Mouse (Mus musculus) stomach, postnatal 0 days (tissue): ENCODE data around the gene Eme2. TPM values are rescaled to one million over a fixed set of nuclear protein-coding genes. Genes with fewer than 3 reads are reported as not detected.

ENCODE experiments used
- ATAC-seq: fragments of 200-750 bp; cut with Nextera tagmentation; 2 replicates; pipeline ENCODE4 v1.8.0; 2017; ENCODE audit not compliant: low FRiP score, low TSS enrichment
- DNase-seq: peaks from one replicate; pipeline ENCODE4 v3.0.0-alpha.2; 2016; ENCODE audit warnings: low spot score
- H3K27ac ChIP-seq: fragments of 300-500 bp; sonication (generic); replicated peaks from 2 replicates; pipeline ENCODE4 v1.5.1; 2014; ENCODE audit warnings: mild to moderate bottlenecking, control low read depth
- H3K27me3 ChIP-seq: fragments of 300-500 bp; sonication (generic); 2 replicates; pipeline ENCODE4 v1.6.1; 2014; ENCODE audit warnings: low read length; ENCODE audit not compliant: control insufficient read depth, insufficient read depth
- H3K36me3 ChIP-seq: fragments of 300-500 bp; sonication (generic); 2 replicates; pipeline ENCODE4 v1.6.1; 2014; ENCODE audit warnings: low read length, mixed read lengths; ENCODE audit not compliant: control insufficient read depth, insufficient read depth
- H3K4me1 ChIP-seq: fragments of 300-500 bp; sonication (generic); replicated peaks from 2 replicates; pipeline ENCODE4 v1.6.1; 2014; ENCODE audit warnings: antibody characterized with exemption; ENCODE audit not compliant: control insufficient read depth, insufficient read depth
- H3K4me2 ChIP-seq: fragments of 300-500 bp; sonication (generic); replicated peaks from 2 replicates; pipeline ENCODE4 v1.6.1; 2014; ENCODE audit warnings: low read depth, mild to moderate bottlenecking, control low read depth, moderate library complexity
- H3K4me3 ChIP-seq: fragments of 300-500 bp; sonication (generic); 2 replicates; pipeline ENCODE4 v1.5.1; 2014; ENCODE audit warnings: low read depth, low read length, control low read depth
- H3K9ac ChIP-seq: fragments of 300-500 bp; sonication (generic); 2 replicates; pipeline ENCODE4 v1.6.1; 2014; ENCODE audit warnings: mild to moderate bottlenecking, low read length, control low read depth, mixed read lengths
- H3K9me3 ChIP-seq: fragments of 300-500 bp; sonication (generic); 2 replicates; pipeline ENCODE4 v1.6.1; 2016; ENCODE audit warnings: low read length; ENCODE audit not compliant: control insufficient read depth
- CTCF ChIP-seq: IDR thresholded peaks from 2 replicates; pipeline ENCODE4 v1.5.1; 2016; ENCODE audit warnings: antibody characterized with exemption, low read depth, mild to moderate bottlenecking, moderate library complexity
- EP300 ChIP-seq: optimal IDR thresholded peaks from 2 replicates; pipeline ENCODE3; 2016; ENCODE audit warnings: antibody characterized with exemption
- WGBS: fragments of 180-500 bp; shearing (Covaris S2); extraction: QIAGEN DNeasy Blood & Tissue Kit; methylation state at CpG from one replicate; pipeline ENCODE4 v1.1.7; 2014; 5-methylcytosine and 5-hydroxymethylcytosine counted together
- polyA plus RNA-seq: library from polyadenylated mRNA; unstranded; fragments of >200 nt; fragmentation: Nextera tagmentation; extraction: Ambion mirVana; gene quantifications from 2 replicates; pipeline ENCODE4 v1.2.1, GENCODE M21; 2015

The Eme2 gene
- polyA plus RNA-seq, 1 experiment from 2014 or later, result 15.6 TPM

GRCm38 (mm10) chr17:24899153-24899552, 4.3 kb upstream of the Eme2 start:
- TF ChIP-seq EP300 (no peak), CTCF (no peak)
- no peaks in the 10 kb centered on the region for H3K27me3 ChIP-seq
- WGBS, result 80% methylated on average over 5 of the region's 5 CpGs
- H3K27ac ChIP-seq, result no peak overlapping the region
- H3K9me3 ChIP-seq, result no peaks in the 10 kb centered on the region
- peaks cover 5% of the 10 kb centered on the region for H3K4me1 ChIP-seq
- H3K4me3 ChIP-seq, result no peak overlapping the region
- peaks cover 42% of the 10 kb centered on the region for H3K36me3 ChIP-seq
- no peak overlapping the region for H3K9ac ChIP-seq
- DNase-seq (no peak), ATAC-seq (no peak)
- no peak overlapping the region for H3K4me2 ChIP-seq

DNA sequence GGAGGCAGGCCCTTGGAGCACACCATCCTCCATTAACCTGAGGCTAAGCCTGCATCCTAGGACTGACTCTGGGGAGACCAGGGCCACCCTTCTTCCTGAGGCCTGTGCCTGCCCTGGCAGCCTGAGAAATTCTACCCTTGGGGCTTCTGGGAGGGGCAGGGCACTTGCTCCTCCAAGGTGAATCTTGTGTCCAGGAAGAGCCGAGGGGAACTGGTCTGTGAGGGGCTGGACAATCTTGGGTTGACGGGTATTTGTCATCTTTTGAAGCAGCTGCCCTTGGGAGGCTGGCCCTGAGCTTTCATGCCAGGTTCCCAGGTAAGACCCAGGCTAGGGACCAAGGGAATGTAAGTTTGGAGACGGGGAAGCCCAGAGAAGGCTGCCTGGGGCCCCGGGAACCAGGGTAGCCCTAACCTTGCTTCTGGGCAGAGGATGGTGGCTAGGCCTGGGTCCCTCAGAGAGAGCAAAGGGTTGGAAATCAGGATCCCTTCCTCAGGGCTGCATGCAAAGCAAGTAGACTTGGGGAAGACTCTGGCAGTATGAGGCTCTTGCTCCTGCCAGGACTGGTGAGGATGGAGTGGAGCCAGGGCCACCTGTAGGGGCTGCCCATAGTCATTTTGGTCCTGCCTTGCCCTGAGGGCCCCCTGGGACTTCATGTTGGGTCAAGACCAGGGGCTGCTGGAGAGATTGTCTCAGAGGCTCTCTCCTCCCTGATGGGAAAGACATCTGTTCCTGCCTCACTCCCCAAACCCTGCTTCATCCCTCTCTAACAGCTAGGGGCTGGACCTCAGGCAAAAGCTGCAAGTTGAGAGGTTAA, 3.4 kb upstream of the Eme2 start:
- peaks cover 5% of the 10 kb centered on the region for H3K4me1 ChIP-seq
- no peak for TF ChIP-seq CTCF
- no peak for TF ChIP-seq EP300
- H3K9me3 ChIP-seq, result no peaks in the 10 kb centered on the region
- H3K36me3 ChIP-seq, result peaks cover 40% of the 10 kb centered on the region
- no peak overlapping the region for H3K27ac ChIP-seq
- no peak overlapping the region for H3K4me2 ChIP-seq
- ATAC-seq (no peak), DNase-seq (no peak)
- H3K27me3 ChIP-seq, result no peaks in the 10 kb centered on the region
- 75% methylated on average over 4 of the region's 4 CpGs for WGBS
- H3K9ac ChIP-seq, result no peak overlapping the region
- H3K4me3 ChIP-seq, result no peak overlapping the region

DNA sequence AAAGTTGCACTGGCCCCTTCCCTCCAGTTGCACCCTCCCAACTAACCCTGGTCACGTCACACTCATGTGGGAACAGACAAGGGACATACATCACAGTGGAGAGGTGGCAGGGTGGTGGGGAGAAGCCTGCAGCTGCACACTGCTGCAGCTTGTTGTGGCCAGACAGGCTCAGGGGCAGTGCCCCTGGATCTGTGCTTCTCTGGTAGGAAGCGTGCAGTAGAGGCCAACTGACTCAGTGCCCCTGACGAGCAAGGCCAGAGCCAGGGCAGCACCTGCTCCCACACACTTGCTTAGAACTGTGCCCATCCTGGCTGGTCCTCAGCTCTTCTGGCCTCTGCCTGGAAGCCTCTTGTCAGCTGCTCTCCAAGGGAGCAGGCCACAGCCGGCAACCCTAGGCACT, 2.7 kb upstream of the Eme2 start:
- DNase-seq (no peak), ATAC-seq (no peak)
- 81% methylated on average over 4 of the region's 4 CpGs for WGBS
- H3K36me3 ChIP-seq, result peaks cover 36% of the 10 kb centered on the region
- H3K9ac ChIP-seq, result no peak overlapping the region
- H3K4me3 ChIP-seq, result no peak overlapping the region
- no peak overlapping the region for H3K27ac ChIP-seq
- TF ChIP-seq CTCF, result no peak
- TF ChIP-seq EP300, result no peak
- no peak overlapping the region for H3K4me2 ChIP-seq
- H3K9me3 ChIP-seq, result no peaks in the 10 kb centered on the region
- peaks cover 5% of the 10 kb centered on the region for H3K4me1 ChIP-seq
- H3K27me3 ChIP-seq, result no peaks in the 10 kb centered on the region

DNA sequence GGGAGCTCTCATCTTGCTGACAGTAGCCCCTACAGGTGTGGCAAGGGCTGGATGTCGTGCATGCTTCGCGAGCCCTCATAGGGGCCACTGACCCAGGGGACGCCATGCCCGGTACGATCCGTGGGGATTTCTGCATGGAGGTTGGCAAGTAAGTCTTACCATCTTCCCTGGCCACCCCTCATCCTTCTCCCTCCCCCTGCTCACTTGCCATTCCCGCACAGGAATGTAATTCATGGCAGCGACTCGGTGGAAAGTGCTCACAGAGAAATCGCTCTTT, 2.0 kb upstream of the Eme2 start:
- Histone ChIP-seq H3K36me3 (peaks cover 32% of the 10 kb centered on the region), H3K27ac (no peak overlapping the region), H3K4me2 (peak overlapping the region; percentile 99), H3K4me1 (peaks cover 5% of the 10 kb centered on the region), H3K9me3 (no peaks in the 10 kb centered on the region), H3K4me3 (peak overlapping the region; percentile 92), H3K9ac (peak overlapping the region; percentile 93), H3K27me3 (no peaks in the 10 kb centered on the region)
- TF ChIP-seq CTCF (no peak), EP300 (no peak)
- DNase-seq, result no peak
- 28% methylated on average over 11 of the region's 11 CpGs for WGBS
- no peak for ATAC-seq

GRCm38 (mm10) chr17:24896241-24896992, 1.5 kb upstream of the Eme2 start, which contains the start of gene Nme3:
TSS of gene Nme3 (plus strand) at chr17:24896500.
- ATAC-seq (peak; percentile 67), DNase-seq (peak; percentile 84)
- WGBS, result 1% methylated on average over 45 of the region's 50 CpGs
- H3K27ac ChIP-seq, result peak within 1 kb of the TSS; percentile 91
- TF ChIP-seq EP300, result no peak
- peak; percentile 44 for TF ChIP-seq CTCF
- peak within 1 kb of the TSS; percentile 92 for H3K4me3 ChIP-seq
- H3K27me3 ChIP-seq, result no peaks in the 10 kb centered on the region
- H3K4me2 ChIP-seq, result peak within 1 kb of the TSS; percentile 99
- peak within 1 kb of the TSS; percentile 93 for H3K9ac ChIP-seq
- no peaks in the 10 kb centered on the region for H3K9me3 ChIP-seq
- H3K36me3 ChIP-seq, result peaks cover 28% of the 10 kb centered on the region
- peaks cover 5% of the 10 kb centered on the region for H3K4me1 ChIP-seq
